Mouse (Mus musculus): ENCODE data around the gene Atxn7l3b.

The Atxn7l3b gene

DNA sequence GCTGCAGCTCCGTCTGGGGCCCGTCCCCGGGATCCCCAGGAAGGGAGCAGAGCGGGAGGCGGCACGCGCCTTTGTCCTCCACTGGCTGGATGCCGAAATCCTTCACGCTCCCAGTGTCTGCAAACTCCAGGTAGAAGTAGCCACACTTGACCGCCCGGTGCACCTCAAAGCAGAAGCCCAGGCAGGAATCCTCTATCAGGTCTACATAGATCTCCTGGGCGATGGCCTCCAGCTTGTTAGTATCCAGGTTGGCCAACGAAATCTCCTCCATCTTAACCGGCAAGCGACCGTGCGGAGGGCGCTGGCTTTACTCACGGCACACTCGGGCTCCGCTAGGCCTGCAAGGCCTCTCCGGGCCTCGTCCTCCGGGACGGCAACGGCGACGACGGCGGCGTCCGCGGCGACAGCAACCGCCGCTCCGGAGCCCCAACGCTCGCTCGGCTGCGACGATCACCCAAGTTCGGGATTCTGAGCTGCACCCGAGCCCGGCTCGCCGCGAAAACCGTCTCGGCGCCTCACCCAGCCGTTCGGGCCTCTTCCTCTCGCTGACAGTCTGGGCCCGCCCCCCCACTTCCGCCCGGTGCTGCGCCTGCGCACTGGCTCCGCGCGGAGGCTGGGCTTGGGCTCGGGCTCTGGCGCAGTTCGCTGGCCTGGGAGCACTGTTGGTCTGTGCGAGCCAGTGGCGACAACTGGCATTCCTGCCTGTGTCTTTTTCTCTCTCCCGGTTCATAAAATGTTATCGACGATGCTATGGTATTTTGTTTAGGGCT, at the start of gene Atxn7l3b:
Atxn7l3b (minus strand) TSS at position 550 of the 770 bp plus-strand sequence.
- peak; percentile 79 for DNase-seq (ENCODE audit: low read depth)

DNA sequence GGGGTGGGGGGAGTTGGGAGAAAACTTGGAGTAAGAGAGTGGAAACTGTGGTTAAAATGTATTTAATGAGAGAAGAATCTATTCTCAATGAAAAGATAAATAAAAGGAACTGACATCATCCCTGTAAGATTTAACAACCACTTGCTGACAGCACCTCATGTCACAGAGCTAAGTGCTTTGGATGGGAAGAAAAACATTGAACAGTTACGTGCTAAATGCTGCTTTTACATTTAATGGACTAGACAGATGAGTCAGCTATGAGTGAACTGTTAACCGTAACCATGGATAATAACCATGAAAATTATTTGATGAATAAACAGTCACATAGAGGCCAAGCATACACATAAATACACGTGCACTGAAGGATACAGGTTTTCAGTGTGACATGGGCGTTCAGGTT, 48.8 kb upstream of the Atxn7l3b start:
- no peak for DNase-seq (ENCODE audit: low read depth)

DNA sequence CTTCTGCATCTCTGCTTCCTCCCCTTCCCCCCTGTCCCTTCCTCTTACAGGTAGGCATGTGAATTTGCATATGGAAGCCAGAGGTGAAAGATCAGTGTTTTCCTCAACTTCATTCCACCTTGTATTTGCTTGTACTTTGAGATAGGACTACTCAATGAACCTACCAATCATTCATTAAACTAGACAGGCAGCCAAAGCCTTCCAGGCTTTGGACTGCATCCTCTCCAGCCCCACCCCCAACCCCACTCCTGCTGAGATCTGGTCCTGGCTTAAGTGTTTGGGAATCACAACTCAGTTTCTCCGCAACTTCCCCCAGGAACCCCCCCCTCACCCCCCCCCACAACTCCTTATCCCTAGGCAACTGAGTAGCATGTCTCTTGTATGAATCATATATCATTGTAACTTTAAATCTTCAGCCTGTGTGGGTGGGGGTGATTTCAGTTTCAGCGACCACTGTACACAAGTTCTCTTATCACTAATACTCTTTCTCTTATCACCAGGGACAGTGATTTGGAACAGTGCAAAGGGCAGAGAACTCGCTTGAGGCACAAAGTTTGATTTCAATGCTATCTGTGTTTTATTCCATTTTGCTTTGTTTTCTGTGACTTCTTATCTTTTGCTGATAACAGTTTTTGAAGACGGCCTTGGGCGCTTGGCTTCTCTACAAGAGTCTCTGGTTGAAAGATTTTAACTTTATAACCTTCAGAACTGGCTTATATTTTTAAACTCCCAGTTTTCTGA, 44.7 kb upstream of the Atxn7l3b start:
- no peak for DNase-seq (ENCODE audit: low read depth)

DNA sequence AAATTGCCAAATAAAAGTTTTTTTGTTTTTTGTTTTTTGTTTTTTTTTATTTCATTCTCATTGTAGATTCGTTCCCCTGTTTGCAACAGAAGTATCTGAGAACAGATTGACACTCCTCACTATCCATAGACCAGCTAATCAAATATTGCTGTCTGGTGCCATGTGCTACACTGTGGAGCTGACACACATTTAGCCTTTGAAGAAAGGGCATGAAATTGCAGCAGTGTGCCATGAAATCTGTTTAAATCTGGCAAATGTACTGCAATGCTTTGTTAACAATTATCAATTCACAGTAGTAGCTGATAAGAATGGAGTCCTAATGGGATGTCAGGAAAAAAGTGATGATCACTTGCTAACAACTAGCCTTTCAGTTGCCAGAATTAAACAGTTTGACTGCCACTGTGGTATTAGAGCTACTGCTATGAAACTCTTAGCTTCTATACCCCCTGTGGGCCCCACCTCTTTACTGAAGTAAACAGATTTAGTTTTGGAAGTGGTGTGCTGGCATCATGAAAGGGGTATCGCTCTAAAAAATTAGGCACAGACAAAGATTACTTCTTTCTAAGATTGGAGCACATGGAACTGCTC, 41.3 kb upstream of the Atxn7l3b start:
- no peak for DNase-seq (ENCODE audit: low read depth)

DNA sequence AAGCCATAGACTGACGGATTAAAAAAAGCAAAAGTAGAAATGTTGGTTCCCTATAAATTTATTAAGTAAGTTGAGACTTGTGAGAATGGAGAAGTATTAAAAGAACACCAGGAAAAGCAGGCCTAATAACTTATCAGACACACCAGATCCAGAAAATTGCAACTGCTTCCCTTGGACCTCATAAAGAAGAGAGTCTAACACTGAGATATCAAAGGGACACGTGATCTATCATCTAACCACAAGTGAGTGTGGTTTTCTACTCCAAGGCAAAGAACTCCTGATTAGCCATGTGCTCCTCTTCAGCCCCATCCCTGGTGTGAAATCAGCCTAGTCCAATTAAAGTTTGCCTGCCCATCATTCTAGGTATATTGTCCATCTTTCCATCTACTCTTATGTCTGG, 38.8 kb upstream of the Atxn7l3b start:
- no peak for DNase-seq (ENCODE audit: low read depth)

DNA sequence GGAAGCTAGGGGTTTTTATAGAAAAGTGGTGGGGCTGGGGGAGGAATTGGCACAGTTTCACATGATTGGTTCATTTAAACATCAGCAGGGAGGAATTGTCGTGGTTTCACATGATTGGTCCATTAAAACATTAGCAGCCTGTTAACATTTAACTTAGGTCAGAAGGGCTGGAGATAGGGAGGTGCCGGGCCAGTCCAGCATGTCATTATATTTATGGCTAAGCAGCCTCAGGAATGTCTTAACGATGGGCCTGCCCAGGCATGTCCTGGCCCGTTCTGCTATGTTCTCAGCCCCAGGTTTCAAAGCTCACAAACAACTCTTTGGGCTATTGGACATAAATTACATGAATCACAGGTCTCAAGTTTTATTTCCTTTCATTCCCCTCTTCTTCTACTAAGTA, 33.4 kb upstream of the Atxn7l3b start:
- peak; percentile 11 for DNase-seq (ENCODE audit: low read depth)

DNA sequence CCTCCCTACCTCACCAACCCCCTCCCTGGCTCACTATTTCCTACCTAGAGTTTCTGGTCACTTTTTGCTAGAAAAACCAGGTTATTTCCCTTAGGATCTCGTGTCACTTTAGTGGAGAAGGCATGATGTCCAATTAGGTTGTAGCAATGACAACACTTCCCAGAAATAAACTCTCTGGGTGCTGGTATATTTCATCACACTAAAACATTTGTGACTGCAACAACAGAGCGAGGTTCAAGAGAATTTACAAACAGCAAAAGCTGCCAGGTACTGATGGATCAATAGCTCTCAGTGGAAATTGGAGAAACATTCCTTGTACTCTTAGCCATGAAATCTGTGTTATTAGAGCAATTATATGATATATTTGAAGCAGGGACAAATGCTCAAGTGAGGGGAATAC, 25.3 kb upstream of the Atxn7l3b start:
- no peak for DNase-seq (ENCODE audit: low read depth)

DNA sequence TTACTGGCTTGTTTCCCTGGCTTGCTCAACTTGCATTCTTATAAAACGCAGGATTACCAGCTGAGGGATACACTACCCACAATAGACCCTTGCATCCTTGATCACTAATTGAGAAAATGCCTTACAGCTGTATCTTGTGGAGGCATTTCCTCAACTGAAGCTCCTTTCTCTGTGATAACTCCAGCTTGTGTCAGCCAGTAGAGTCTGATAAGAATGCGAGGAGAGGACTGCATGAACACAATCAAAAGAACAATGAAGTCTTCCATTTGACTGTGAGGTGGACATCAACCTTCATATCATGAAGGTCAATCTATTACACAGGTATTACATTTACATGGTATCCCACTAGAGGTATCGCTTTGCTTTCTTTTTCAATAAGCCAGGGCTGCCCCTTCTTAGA, 19.7 kb upstream of the Atxn7l3b start:
- DNase-seq (ENCODE audit: low read depth), result no peak

DNA sequence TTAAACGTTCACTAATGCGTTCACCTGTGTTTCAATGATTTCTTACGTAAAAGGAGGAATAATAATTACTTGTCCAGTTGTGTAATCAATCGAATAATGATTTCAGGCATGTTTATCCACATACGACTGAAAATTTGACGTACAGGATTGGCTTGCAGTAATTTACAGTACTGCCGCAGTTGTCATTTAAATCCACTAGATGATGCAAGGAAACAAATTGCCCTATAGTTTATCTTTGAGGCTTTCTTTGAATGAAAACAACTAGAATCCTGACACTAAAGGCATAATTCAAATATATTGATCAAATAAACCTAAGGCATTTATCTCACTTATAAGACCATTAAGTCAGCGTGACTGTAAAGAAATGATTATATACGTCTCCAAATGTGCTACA, 418 bp upstream of the Atxn7l3b start:
- DNase-seq (ENCODE audit: low read depth), result no peak

DNA sequence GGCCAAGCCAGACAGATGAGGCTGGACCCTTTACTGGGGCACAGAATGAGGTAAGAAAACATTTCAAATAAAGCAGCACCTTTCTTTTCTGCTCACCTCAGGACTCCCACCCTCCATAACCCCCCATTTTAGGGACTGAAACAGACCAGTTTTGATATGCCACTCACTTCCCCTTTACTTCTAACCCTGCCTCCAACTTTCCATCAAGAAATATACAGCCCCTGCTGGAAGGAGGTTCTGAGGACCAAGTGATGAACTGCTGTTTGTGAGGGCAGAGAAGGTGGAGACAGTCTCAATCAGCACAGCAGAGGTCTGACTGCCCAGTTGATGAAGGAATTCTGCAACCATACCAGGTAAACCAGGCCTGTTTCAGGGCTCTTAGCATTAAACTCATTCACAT, 1.8 kb downstream of the Atxn7l3b start:
- DNase-seq (ENCODE audit: low read depth), result no peak

DNA sequence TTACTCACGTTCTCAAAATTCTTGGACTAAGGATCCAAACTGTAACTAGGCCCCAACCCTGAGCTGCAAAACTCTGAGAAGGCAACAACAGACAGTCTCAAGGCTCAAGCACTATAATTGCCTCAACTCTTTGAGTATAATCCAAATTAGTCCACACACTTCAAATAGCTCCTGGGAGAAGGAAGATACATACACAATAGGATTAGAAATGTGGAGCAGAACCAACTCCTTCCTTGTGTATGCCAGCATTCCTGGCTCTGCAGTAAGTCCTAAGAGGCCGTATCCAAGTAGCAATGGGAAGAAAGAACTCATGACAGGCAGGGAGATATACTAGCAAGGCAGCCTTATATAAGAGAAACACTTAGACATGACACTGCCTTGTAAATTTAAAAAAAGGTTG, 2.5 kb downstream of the Atxn7l3b start:
- no peak for DNase-seq (ENCODE audit: low read depth)

DNA sequence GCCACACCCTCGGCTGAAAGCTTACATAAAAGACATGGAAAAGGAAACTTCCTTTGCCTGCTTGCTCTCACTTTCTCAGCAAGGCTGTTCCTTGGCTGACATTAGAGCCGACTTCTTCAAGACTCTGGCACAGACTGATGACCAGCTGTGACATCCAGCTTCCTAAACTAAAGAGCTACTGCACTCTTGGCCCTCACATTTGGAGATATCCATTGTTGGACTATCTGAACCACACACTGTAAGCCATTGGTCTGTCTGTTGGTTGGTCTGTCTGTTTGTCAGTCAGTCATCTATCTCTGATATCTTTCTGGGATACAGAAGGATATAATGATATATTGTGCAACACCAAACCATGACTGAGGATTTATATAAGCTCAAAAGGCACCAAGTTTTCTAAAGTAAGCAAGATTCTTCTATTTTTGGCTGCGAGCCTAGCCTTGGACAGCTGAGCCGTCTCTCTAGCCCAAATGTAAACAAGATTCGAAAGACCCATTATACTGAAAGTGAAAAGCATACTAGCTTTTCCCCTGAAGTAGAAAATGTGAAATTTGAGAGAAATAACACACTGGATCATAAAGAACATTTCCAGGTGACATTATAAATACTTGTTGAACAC, 12.1 kb downstream of the Atxn7l3b start:
- DNase-seq (ENCODE audit: low read depth), result no peak

DNA sequence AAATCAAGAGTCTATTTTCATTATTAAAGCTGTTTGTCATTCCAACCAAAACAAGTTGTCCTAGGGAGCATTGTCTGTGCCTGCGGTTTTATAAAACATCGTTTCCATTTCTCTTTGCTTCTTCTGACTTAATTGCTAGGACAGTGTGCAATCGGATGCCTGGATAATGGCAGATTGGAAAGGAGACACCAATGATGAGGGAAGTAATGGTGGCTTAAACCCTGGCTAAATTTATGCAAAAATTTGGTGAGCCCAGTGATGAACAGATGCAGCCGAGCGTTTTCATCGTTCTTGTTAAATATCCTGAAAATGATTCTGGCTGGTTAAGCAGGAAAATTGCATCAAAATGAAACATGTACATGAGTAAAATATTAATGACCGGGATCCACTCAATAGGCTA, 28.6 kb downstream of the Atxn7l3b start:
- no peak for DNase-seq (ENCODE audit: low read depth)

DNA sequence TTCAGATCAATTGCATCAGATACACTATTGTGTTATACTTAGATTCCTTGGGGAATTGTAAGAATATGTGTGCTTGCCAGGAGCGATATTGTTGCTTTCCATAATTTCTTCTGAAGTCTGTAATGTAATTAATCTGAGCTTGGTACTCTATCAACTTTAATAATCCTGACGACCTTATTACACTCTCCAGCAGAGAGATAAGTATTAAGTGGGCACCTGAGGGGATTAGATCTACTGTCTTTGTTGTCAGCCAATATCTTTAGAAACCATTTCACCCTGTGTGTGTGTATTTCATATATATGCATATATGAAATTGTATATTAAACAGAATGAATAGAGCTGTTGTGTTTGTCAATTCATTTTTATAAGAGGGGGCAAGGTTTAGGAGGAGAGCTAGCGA, 29.0 kb downstream of the Atxn7l3b start:
- DNase-seq (ENCODE audit: low read depth), result no peak

DNA sequence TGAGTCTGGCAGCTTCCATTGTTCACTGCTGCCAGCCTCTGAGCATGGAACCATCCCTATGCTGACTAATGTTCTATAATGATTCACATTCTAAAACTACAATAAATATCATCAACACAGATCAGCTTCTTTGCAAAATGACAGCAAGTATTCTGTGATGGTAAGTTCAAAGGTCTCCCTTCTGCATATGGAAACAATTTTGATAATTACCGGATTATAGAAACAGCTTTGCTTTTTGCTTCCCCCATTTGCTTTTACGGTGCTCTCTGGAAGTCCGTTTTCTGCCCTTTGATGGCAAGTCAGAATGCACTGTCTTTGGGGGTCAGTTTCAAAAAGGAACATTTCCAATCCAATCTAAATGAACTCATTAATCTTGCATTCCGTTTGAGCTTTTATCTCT, 32.2 kb downstream of the Atxn7l3b start:
- no peak for DNase-seq (ENCODE audit: low read depth)

DNA sequence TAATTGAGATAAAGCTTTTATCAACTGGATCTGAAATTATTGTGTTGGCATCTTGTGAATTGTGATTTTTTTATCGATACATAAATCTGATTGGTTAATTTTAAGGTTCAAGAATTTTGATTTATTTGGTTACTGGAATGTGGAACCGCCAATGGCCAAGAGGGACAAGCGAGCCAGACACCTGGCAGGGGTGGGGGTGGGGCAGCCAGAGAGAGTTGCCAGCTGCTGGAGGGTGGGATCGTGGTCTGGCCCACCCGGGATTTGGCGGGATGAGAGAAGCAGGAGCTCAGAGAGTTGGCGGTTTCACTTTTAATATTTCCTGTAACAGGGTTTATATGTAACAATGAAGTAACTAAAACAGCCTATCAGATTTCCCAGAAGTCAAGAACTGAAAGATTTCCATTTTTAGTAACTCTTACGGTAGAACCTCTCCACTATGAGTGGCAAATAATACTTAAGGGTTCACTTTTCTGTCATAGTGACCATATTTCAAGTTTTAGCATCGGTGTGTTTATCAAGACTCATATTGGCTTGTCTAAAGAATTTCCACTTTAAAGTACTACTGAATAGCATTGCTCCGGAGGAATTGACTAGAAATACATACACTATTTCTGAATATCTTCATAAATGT, 35.1 kb downstream of the Atxn7l3b start:
- DNase-seq (ENCODE audit: low read depth), result no peak

DNA sequence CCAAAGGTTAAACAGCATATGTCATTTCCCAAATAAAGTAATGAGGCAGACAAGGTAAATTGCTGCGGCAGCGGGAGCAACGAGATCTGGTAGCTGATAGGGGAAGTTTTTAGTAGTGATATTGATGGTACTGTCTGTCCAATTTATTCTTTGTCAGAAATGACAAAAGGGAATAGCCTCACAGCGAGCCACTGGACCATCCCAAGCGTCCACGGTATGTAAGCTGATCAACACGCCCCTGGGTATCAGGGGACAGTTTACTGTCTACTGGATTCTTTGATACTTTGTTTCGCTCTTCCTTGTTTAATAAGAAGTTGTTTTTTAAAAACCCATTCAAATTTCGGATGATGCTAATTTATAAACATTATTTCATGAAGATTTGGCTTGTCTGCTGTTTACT, 44.7 kb downstream of the Atxn7l3b start:
- no peak for DNase-seq (ENCODE audit: low read depth)

DNA sequence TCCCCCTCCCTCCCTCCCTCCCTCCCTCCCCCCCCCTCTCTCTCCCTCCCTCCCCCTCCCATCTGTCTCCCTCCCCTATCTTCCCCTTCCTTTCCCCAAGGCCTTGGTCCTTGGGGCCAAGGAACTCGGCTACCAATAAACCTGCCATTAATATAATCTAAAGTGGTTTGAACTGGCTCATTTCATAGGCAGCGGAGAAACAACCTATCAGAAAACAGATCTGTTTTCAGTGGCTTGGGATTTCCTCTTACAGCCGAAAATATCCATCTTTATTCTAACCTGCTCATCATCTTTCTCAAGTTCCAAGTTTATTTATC, 45.2 kb downstream of the Atxn7l3b start:
- no peak for DNase-seq (ENCODE audit: low read depth)

DNA sequence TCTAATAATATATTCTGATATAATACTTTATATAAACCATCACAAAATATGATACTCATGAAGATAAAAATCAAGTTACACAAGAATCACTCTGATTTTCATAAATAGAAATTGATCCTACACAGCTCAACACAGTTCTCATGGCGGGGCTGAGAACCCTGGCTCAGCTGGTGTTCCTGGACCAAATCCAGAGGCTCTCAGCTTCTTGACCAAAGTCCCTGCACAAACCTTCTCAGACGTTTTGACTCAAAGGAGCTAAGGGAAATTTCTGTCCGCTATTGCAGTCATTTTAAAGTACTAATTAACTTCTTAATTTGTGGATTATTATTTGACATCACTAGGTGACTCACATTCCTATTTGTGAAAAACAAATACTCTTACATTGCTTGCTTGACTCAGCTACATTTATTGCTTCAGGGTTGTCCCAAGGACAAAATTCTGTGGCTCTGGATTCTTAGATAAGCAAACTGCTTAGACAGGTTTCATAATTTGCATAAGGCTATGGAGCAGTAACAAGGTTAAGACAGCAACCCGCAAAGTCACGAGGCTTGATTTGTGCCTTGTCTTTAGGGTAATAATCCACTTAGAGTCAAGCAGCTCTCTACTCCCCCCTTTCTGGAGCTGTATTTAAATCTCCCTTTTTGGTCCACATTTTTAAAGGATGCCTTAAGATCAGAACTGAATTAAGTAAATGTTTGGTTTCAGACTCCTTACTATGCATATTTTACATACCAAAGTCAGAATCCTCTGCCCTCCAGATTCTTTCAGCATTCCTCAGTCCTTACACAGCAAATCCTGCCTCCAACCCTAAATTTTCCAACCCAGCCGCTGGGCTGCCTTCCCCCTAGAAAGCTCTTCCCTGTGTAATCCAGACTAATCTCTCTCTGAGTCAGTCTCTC, 45.8 kb downstream of the Atxn7l3b start:
- no peak for DNase-seq (ENCODE audit: low read depth)

DNA sequence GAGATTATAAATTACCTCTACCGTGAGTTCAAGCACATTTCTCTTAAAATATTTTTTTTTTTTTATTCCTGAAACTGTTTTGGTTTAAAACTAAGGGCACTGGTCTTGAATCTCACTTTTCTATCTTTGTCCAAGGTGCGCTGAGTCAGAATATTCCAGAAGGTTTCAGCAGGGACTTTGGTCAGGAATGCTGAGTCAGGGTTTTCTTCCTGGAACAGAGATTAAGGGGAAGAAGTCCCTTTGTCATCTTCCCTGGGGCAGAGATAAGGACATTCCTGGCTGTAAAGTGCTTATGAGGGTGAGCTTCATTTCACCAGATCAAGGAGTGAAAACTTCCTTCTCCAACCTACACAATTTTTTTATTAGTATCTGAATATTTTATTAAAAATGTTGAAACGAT, 46.7 kb downstream of the Atxn7l3b start:
- DNase-seq (ENCODE audit: low read depth), result no peak

DNA sequence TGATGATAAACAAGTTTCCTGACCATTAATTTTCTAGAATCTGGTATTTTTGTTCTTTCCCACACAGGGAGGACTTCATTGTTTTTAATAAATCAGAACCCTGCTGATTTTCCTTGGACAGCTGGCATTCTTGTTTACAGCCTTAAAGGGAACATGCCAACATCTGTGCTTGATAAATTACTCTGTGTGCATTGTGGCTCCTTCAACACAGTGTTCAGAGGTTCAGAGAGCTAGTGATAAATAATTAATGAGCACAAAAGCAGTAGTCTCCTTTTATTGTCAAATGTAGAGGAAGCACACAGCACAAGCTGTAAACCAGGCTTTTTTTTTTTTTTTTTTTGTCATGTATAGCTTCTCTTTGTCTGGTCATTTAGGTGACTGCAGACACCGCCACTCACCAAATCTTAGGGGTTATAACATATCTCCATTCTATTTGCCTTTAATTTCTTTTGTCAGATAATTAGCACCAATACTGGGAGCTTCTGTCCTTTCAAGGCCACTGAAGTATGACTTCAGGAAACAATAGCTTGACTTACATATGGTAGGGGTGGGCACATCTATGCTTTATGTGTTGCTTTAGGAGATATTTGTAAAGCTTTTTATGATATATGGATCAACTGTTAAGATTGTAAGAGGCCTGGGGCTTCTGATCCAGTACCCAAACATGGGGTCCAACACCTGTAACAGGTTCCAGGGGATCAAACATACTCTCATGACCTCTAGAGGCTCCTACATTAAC, 52.0 kb downstream of the Atxn7l3b start:
- DNase-seq (ENCODE audit: low read depth), result no peak

All from fibroblast of lung, adult 2 months (primary cell).